Mouse (Mus musculus) CD8-positive naive resting alpha-beta T cell, adult 2 months (primary cell): Measurements from ENCODE around the gene Ccdc125.
"Not testable (repeated sequence)": the region's sequence is repeated elsewhere in the genome, so short reads cannot be mapped to it uniquely, and the experiment has no call there.

ENCODE experiments used
- DNase-seq, 2 experiments: peaks; one replicate each; pipeline ENCODE4 v3.0.0; 2022; ENCODE audit warnings: low read depth in 2 of 2, low spot score in 2 of 2

Gene Ccdc125

DNA sequence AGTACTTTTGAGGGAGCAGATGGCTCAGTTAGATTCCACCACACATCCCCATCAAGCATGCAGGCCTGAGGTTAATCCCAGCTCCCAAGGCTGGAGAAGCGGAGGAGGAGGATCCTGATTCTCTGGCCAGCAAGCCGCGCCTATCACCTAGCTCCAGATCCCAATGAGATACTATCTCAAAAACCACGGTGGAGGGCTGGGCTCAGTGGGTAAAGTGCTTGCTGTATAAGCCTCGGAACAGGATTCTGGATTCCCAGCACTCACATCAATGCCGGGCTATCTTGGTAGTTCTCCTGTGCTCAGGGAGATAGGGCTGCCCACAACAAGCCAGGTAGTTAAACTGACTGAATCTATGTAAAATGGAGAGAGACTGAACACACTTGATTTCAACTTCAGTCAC lies 46.0 kb downstream of the Ccdc125 start:
- no peak for DNase-seq

DNA sequence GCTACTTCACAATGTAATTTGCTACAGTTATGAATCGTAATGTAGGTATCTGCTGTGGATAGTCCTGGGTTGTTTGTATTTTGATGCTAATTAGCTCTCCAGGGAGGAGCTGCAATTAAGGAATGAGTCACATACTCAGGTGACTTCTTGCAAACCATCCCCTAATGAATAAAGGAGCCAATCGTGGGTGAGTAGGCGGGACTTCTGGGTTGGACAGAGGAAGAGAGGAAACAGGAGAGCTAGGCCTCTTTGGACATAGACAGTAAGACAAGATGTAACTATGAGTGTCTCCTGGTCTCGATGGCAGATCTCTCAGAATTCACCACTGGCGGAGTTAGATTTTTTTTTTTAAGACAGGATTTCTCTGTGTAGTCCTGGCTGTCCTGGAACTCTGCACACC lies 52.1 kb downstream of the Ccdc125 start:
- no peak for DNase-seq

DNA sequence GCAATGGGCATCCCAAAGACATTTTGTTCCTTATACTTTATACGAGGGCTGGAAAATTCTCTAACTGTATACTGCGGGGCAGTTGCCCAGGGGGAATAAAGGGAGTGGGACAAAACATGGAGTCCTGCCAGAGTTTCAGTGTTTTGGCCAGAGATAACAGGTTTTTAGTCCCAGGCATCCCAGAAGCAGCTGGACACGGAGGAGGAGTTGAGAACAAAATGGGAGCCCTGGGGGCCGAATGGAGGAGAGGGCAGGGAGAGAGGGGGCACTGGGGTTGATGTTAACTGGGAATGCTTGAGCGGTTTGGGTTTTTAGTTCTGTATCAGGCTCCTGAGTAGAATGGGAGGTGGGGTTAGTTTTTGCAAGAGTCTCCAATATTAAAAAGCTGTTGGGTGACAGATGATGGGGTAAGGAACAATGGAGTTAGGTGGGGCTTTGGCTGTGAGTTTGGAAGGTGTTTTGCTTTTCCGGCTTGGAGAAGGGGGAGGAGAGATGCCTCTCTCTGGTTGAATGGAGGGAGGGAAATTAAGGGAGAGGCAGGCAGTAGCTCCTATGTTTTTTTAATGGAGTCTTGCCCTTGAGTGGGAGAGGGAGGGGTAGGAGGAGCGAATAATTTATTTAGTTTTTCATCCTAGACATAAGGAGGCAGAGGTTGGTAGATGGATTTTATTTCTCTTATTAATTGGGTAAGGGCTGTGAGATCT lies 54.7 kb downstream of the Ccdc125 start:
- no peak for DNase-seq

DNA sequence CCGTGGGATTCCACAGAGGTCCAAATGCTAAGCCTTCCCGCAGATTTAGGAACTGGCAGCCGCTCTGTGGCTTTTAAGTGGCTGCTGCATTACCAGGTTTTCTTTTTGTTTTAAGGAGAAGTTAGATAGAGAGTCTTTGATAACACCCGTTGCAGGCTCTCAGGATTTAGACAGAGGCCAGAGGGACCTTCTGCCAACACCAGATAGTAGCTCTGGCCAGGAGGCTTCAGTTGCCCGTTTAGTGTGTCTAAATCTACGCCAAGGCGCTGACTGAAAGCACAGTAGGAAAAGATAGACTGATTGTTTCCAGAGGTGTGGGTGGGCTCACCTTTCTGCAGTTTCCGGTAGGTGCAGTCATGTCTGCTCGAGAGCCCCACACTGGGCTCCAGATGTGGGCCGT lies 55.7 kb downstream of the Ccdc125 start:
- no peak for DNase-seq

DNA sequence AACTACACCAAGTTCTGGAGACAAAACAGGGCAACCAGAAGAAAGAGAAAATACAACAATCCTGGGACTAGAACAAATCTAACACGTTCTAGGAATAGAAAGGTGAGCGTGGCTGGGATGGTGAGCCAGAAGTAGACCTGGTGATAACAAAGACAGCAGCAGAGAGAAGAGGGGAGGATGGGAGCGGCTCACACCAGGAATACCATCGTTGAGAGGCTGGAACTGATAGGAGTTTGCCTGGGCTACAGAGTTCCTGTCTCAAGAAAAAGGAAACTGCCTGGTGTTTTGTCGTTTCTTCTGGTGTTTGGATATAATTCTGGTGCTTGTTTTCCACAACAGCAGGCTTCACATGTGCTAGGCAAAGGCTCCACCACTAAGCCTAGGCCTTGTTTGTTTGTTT lies 58.6 kb downstream of the Ccdc125 start:
- no peak for DNase-seq

DNA sequence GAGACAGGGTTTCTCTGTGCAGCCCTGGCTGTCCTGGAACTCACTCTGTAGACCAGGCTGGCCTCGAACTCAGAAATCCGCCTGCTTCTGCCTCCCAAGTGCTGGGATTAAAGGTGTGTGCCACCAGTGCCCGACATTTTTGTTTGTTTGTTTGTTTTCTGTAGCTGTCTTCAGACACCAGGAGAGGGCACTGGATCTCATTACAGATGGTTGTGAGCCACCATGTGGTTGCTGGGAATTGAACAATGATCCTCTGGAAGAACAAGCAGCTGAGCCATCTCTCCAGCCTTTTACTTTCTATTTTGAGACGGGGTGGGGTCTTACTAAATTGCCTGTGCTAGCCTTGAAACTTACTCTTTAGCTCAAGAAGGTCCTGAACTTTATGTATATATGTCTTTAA lies 59.0 kb downstream of the Ccdc125 start:
- DNase-seq, result not testable (repeated sequence)

DNA sequence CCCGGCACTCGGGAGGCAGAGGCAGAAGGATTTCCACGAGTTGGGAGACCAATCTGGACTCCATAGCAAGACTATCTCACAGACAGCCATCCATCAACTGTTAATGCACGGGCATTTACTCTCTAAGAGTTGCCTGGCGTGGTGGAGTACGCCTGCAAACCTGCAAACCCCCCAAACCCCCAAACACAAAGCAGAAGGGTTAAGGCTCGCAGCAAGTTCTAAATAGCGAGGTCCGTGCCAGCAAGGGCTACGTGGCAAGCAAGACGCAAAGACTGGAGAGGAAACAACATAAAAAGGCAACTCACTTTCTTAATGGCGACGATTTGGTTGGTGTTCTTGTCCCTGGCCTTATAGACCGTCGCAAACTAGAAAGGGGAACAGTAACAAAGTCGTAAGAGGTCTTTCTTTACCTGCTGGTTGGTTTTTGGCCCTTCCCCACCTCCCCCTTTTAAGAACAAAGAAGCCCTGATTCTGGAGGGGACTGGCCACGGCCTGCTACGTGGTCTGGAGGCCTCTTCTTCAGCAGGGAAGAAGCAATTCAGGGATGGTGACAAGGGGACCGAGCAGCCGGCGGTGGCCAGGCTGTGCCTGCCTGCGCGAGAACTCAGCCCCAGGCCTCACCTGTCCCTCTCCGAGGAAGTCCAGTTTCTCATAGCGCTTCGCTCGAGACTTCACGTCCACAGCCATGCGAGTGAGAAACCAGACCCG lies 60.8 kb downstream of the Ccdc125 start:
- DNase-seq, result peak in 1 of 2 experiments; percentile 3

DNA sequence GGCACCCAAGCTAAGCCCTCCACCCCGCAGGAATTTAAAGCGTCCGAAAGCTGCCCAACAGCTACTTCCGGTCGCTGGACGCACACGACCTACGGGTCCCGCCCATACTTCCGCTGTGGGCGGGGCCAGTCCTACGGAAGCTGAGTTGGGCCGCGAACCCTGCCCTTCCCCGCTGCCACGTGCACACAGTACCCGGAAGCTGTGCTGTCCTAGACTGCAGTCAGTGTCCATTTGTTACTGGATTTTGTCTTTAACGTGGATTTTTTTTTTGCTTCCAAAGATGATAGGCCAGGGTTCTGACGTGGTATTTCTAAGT lies 61.3 kb downstream of the Ccdc125 start, which contains the start of gene Cdk7:
TSS of gene Cdk7 (minus strand) at position 79 of the 316 bp plus-strand sequence.
- DNase-seq, result peak; percentile 80

DNA sequence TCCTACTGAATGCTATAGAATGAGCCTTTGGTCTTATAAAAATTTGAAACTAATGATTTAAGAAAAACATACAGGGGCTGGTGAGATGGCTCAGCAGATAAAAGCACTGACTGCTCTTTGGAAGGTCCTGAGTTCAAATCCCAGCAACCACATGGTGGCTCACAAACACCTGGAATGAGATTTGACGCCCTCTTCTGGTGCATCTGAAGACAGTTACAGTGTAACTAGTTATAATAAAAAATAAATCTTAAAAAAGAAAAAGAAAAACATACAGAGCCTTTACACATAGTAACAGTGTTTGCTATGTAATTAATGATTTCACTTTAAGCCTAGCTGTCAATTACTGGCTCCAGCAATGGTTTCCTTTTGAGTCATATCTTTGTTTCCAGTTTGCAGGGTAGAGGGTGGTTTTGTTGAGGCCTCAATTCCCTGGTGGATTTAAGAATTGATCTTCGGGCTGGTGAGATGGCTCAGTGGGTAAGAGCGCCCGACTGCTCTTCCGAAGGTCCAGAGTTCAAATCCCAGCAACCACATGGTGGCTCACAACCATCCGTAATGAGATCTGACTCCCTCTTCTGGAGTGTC lies 62.0 kb downstream of the Ccdc125 start:
- not testable (repeated sequence) for DNase-seq

DNA sequence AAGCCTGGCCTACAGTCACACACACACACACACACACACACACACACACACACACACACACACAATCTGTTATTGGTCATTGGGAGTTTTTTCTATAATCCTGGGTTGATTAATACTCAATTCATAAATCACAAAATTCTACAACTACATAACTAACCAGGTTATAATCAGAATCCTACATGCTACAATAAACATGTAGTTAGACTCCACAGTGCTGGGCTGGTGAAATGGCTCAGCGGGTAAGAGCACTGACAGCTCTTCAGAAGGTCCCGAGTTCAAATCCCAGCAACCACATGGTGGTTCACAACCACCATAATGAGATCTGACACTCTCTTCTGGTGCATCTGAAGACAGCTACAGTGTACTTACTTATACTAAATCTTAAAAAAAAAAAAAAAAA lies 63.2 kb downstream of the Ccdc125 start:
- DNase-seq, result no peak

DNA sequence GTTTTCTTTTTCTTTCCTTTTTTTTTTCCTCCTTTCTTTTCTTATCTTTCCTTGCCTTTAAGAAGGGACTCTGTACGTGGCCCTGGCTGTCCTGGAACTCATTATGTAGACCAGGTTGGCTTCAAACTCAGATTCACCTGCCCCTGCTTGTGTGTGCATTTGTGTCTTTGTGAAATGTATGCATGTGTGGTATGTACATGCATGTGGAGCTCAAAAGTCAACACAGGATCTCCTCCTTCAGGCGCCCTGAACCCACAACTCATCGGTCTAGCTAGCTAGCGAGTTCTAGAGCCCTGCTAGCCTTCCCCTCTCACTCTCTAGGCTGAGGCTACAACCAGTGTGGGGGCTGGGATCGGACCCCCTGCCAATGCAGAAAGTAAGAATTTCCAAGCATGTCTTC lies 73.3 kb downstream of the Ccdc125 start:
- no peak for DNase-seq

DNA sequence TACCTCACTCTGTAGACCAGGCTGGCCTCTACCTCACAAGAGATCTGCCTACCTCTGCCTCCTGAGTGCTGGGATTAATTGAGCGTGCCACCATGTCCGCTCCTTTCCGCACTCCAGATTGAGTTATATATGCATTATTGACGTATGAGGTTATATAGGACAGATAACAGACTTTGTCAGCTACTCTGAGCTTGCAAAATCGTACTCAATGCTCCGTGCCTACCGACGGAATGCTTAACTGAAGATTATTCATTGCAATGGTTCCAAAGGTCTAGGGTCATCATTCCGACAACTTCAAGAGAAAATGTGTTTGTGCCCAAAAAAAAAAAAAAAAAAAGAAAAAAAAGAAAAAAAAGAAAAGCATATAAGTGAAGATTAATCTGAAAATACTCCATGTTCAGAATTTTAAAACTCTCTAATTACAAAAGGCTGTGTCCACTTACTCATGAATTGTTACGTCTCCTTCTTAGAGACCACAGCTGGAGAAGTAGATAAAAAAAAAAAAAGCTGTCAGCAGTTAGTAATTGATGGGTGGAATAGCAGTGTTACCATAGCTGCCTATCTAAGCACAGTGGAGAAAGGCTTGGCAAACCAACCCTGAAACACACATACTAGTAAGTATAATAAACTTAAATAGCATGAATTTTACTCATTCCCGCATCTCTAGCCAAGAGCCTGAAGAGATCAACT lies 74.0 kb downstream of the Ccdc125 start:
- no peak for DNase-seq

DNA sequence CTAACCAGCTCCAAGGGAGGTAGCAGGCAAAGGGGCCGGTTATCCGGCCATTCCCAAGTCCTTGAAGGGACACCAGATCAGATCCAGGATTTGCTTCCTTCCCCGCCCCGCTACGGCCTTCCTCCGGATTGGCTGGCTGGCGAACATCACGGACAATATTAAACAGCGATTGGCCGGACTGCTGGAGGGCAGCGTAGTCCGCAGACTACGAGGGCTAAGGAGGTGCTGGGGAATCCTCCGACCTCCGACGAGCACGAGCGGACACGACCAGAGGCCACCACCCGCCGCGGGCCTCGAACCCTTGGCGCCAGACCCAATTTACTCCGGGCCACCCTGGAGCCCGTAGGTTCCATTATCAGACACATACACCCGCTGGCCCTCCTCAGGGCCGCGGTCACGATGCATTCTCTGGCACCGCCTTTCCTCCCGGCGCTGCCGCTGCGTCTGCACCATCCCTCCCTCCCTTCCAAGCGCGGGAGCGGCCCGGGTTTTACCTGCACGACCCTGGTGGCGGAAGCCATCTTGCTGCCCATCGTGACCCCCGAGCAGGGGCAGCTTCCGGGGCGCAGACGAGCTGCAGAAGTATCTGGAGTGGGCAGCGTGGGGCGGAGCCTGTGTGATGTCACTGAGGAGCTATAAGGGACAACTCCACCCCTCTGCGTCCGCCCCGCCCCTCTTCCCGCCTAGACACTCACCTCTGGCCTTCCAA lies 74.7 kb downstream of the Ccdc125 start, which contains the start of gene Mrps36:
TSS of gene Mrps36 (minus strand) at position 624 of the 709 bp plus-strand sequence.
- peak; percentile 74 to 81 for DNase-seq

DNA sequence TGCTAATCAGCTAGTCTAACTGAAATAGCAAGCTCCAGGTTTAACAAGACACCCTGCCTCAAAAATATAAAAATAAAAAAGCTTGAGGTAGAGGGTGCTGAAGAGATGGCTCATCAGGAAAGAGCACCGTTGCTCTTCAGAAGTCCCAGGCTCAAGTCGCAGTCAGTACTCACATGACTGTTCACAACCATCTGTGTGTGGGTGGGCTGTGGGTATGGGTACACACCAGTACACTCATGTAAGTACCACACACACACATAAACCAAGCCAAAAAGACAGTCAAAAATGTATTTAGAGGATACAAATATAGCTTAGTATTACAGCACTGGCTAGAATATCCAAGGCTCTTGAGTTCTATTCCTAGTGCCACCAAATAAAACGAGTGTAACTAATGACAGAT lies 76.6 kb downstream of the Ccdc125 start:
- DNase-seq, result no peak
